Mouse (Mus musculus) neutrophil, adult 65 days (primary cell): ENCODE measurements around the gene Zc3h12a. TPM values are rescaled to one million over a fixed set of nuclear protein-coding genes. Genes with fewer than 3 reads are reported as not detected.

Experiments used
- total RNA-seq: library from RNA; stranded (reverse); gene quantifications from 2 replicates; pipeline ENCODE4 v1.2.4, GENCODE M21; 2023

Gene Zc3h12a
- 193 and 260 TPM in 2 replicates for total RNA-seq

GRCm38 (mm10) chr4:125127305-125128084 is at the start of gene Zc3h12a:
TSS of gene Zc3h12a (minus strand) at chr4:125127840.

GRCm38 (mm10) chr4:125084403-125085345 is 43.0 kb downstream of the Zc3h12a start, which contains the start of gene Meaf6:
TSS of gene Meaf6 (plus strand) at chr4:125085134.

Other genes starting within 250 kb of the Zc3h12a start
- gene Epha10, start 246.9 kb downstream of the Zc3h12a start, total RNA-seq = 0.09 TPM in 1 of 2 replicates, not detected in the other
- gene 9930104L06Rik, start 190.8 kb downstream of the Zc3h12a start, total RNA-seq = 6.3 and 6.6 TPM in 2 replicates
- 60.2 and 61.0 TPM in 2 replicates for gene Cdca8, start 188.5 kb downstream of the Zc3h12a start, total RNA-seq
- 2.0 and 3.6 TPM in 2 replicates for gene Rspo1, start 141.4 kb downstream of the Zc3h12a start, total RNA-seq
- 67.1 and 106 TPM in 2 replicates for gene Gnl2, start 111.3 kb downstream of the Zc3h12a start, total RNA-seq
- not detected in 2 replicates for gene Dnali1, start 62.1 kb downstream of the Zc3h12a start, total RNA-seq
- 43.8 and 46.7 TPM in 2 replicates for gene Snip1, start 61.2 kb downstream of the Zc3h12a start, total RNA-seq
- gene Meaf6, start 42.7 kb downstream of the Zc3h12a start, total RNA-seq = 21.9 and 22.8 TPM in 2 replicates